Mouse (Mus musculus): Measurements from ENCODE around the gene F2rl2. TPM values are rescaled to one million over a fixed set of nuclear protein-coding genes. Genes with fewer than 3 reads are reported as not detected.

F2rl2 gene
- 0.30 and 0.52 TPM in 2 replicates for polyA plus RNA-seq (2015; fragmentation: Nextera tagmentation; extraction: Ambion mirVana)

DNA sequence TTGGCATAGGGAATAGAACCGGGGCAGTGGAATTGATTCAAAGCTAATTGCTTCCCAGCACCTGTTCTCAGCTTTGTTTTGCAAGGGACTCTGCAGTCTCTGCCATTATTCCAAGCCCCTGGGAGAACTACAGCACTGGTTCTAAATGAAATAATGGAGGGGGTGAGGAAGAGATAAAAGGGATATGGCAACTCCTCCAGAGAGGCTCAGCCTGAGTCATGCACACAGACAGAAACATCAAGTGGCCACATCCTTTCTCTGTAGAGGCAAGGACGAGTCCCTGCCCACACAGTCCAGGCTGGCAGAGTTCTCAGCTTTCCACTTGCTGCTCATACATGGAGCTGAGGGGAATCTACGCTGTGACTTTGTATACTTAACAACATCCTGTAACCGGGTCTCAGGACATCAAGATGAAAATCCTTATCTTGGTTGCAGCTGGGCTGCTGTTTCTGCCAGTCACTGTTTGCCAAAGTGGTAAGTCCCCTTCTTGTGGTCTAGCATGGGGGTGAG, at the start of gene F2rl2:
Gene F2rl2, plus strand, starts transcription at position 200 of the 510 bp plus-strand sequence.
- no peaks in the 10 kb centered on the region for H3K27me3 ChIP-seq
- H3K4me2 ChIP-seq = no peak within 1 kb of the TSS
- no peaks in the 10 kb centered on the region for H3K9me3 ChIP-seq (replicated peaks)
- H3K36me3 ChIP-seq = no peaks in the 10 kb centered on the region
- H3K9ac ChIP-seq = no peak within 1 kb of the TSS
- H3K4me1 ChIP-seq = no peaks in the 10 kb centered on the region
- H3K4me3 ChIP-seq (replicated peaks) = no peak within 1 kb of the TSS
- WGBS = 60% methylated on average over 4 of the region's 4 CpGs
- no peak within 1 kb of the TSS for H3K27ac ChIP-seq
- ATAC-seq (replicated peaks; ENCODE audit: low FRiP score) = no peak

DNA sequence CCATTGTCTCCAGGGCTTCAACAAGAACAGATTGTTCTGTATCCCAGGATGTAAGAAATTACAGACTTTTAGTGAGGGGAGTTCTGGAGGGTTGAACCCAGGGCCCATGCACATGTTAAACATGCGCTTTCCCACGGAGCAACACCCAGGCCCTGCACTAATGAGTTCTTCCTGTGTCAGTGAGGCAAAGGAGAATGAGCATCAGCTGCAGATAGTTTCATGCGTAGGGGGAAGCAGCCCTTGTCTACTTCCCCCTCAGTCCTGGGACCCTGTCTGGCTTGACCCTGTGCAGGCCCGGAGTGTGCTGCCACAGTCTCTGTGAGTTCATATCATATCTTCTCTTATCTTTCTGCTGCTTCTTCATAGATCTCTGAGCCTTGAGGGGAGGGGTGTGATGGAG, 49.4 kb upstream of the F2rl2 start:
- Histone ChIP-seq H3K4me3 (replicated peaks) (no peak overlapping the region), H3K9ac (no peak overlapping the region), H3K36me3 (no peaks in the 10 kb centered on the region), H3K27ac (peak overlapping the region; percentile 86), H3K4me1 (peaks cover 17% of the 10 kb centered on the region), H3K4me2 (no peak overlapping the region), H3K27me3 (no peaks in the 10 kb centered on the region), H3K9me3 (replicated peaks) (no peaks in the 10 kb centered on the region)
- 24% methylated on average over 4 of the region's 4 CpGs for WGBS
- ATAC-seq (replicated peaks; ENCODE audit: low FRiP score) = peak; percentile 55

DNA sequence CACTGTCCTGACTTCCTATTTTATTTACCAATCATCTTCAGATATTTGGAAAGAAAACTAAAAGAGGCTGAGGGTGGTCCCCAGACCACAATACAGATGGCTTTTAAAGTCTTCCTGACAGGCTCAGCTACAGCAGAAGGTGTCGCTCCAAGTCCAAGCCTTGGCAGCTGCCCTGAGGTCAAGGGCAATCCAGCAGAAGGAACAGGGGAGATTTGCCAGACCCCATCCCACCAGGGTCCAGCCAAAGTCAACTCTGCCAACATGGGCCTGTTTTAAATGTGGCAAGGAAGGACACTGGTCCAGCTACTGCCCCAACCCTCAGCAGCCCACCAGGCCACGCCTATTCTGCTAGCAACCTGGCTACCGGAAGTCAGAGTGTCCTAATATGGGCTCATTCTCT, 46.7 kb upstream of the F2rl2 start:
- Histone ChIP-seq H3K27ac (no peak overlapping the region), H3K27me3 (no peaks in the 10 kb centered on the region), H3K4me3 (replicated peaks) (no peak overlapping the region), H3K9me3 (replicated peaks) (no peaks in the 10 kb centered on the region), H3K36me3 (no peaks in the 10 kb centered on the region), H3K4me2 (no peak overlapping the region), H3K4me1 (peaks cover 21% of the 10 kb centered on the region), H3K9ac (no peak overlapping the region)
- WGBS = 87% methylated on average over 3 of the region's 3 CpGs
- ATAC-seq (replicated peaks; ENCODE audit: low FRiP score) = no peak

DNA sequence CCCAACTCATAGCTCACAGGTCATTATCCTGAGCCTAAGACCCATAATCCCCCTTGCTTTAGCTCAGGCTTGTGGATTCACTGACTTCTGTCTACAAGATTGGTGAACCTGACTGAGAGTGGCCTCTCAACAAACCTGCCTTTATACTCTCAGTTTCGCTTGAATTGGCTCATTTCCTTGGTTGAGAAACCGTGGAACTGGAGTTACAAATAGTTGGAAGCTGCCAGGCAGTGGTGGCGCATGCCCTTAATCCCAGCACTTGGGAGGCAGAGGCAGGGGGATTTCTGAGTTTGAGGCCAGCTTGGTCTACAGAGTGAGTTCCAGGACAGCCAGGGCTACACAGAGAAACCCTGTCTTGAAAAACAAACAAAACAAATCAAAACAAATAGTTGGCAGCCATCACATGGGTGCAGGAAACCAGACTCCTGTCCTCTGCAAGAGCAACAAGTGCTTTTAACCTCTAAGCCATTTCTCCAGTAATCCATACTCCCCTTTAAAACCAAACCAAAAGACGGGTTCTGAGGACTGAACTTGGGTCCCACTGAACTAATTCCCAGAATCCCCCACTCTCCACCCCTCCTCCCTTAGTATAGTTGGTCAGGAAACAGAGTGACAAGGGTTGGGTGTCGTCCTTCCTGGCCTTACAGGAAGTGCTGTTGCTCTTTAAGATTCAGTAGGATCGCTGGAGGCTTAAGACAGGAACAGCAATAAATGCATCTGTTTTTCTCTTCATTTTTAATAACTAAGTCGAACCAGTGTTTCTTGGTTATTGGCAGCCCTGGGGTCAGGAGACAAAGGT, 44.6 kb upstream of the F2rl2 start:
- WGBS = 61% methylated on average over 7 of the region's 7 CpGs
- no peaks in the 10 kb centered on the region for H3K27me3 ChIP-seq
- ATAC-seq (replicated peaks; ENCODE audit: low FRiP score) = no peak
- peaks cover 29% of the 10 kb centered on the region for H3K4me1 ChIP-seq
- H3K9me3 ChIP-seq (replicated peaks) = no peaks in the 10 kb centered on the region
- H3K4me2 ChIP-seq = no peak overlapping the region
- no peak overlapping the region for H3K4me3 ChIP-seq (replicated peaks)
- no peaks in the 10 kb centered on the region for H3K36me3 ChIP-seq
- no peak overlapping the region for H3K27ac ChIP-seq
- no peak overlapping the region for H3K9ac ChIP-seq

DNA sequence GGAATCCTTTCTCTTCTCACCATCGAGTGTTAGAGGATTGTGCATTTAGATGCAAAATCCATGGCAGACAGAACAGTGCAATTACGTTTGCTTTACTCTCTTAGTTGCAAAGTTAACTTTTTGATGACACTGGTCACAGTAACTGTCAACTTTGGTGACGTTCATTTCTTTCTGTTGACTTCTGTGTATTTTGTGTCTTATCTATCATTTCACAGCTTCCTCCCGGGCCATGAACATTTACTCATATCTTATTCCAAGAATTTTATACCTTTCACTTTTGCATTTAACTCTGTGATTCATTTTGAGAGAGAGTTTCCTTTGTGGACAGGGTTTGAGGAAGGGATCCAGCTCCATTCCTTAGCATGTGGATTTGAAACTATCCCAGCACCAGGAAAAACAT, 43.0 kb upstream of the F2rl2 start:
- Histone ChIP-seq H3K4me1 (peaks cover 27% of the 10 kb centered on the region), H3K27me3 (no peaks in the 10 kb centered on the region), H3K4me3 (replicated peaks) (no peak overlapping the region), H3K27ac (no peak overlapping the region), H3K4me2 (no peak overlapping the region), H3K36me3 (no peaks in the 10 kb centered on the region), H3K9ac (no peak overlapping the region), H3K9me3 (replicated peaks) (no peaks in the 10 kb centered on the region)
- 65% methylated on average over 4 of the region's 4 CpGs for WGBS
- ATAC-seq (replicated peaks; ENCODE audit: low FRiP score) = no peak

DNA sequence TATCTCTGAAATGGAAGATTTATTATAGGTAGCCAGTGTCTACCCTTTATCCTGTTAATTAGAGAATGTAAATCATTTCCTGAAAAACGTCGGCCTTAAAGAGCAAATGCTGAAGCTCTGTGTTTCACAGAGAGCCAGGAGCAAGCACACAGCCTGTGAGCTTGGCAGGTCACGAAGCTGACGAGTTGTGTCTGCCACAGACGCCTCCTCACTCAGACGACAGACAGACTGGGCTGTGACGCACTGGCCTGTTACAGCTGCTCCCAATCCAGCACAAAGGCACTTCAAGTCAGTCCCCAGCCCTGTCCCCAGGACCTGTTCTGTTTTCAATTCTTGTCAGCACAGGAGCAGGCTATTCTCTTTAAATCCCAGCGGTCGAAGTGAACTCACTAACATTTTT, 41.4 kb upstream of the F2rl2 start:
- Histone ChIP-seq H3K4me2 (no peak overlapping the region), H3K4me3 (replicated peaks) (no peak overlapping the region), H3K27ac (peak overlapping the region; percentile 74), H3K36me3 (no peaks in the 10 kb centered on the region), H3K9ac (no peak overlapping the region), H3K4me1 (peaks cover 27% of the 10 kb centered on the region), H3K27me3 (no peaks in the 10 kb centered on the region), H3K9me3 (replicated peaks) (no peaks in the 10 kb centered on the region)
- ATAC-seq (replicated peaks; ENCODE audit: low FRiP score) = peak; percentile 91
- 15% methylated on average over 9 of the region's 9 CpGs for WGBS

DNA sequence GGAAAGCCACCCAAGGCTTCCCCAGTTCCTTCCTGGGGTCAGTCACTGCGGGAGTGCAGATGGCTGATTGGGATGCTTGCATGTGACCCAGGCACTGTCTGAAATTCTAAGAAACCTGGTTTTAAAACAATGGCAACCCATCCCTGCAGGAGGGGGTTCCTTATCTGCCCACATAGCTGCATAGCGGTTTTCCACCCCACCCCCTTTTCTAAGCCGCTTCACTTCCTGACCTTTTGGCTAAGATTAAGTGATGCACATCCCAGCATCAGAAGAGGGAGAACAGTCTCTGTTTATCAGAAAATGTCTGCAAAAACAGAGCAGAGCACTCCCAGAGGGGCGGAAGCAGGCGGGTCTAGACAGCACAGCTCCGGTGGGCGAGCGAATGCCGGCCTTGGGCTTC, 39.5 kb upstream of the F2rl2 start:
- ATAC-seq (replicated peaks; ENCODE audit: low FRiP score) = no peak
- no peaks in the 10 kb centered on the region for H3K9me3 ChIP-seq (replicated peaks)
- H3K36me3 ChIP-seq = 0 out of 2 replicates have a peak, but pooled peaks cover 4% of the 10 kb centered on the region
- no peak overlapping the region for H3K27ac ChIP-seq
- no peak overlapping the region for H3K9ac ChIP-seq
- H3K4me1 ChIP-seq = peaks cover 25% of the 10 kb centered on the region
- H3K4me2 ChIP-seq = no peak overlapping the region
- H3K27me3 ChIP-seq = no peaks in the 10 kb centered on the region
- no peak overlapping the region for H3K4me3 ChIP-seq (replicated peaks)
- 57% methylated on average over 9 of the region's 9 CpGs for WGBS

DNA sequence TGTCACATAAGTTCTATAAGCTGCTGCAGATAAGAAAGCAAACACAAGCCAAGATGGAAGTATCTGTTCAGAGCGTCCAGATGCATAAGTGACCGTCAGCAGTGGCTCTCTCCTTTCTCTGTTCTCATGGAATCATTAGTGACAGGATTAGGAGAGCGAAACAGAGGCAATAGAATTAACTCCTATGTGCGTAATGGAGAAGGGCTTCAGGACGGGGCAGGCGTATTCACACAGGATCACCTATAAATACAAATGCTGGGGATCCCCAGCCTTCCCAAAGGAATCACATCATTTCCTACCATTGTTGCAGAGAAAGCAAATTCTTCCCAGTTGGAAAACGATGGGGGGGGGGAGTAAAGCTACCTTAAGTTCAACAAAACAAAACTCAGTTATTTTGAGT, 37.2 kb upstream of the F2rl2 start:
- Histone ChIP-seq H3K27ac (peak overlapping the region; percentile 70), H3K27me3 (no peaks in the 10 kb centered on the region), H3K4me3 (replicated peaks) (no peak overlapping the region), H3K9ac (no peak overlapping the region), H3K36me3 (peaks cover 4% of the 10 kb centered on the region; the same call in 1 of the 2 replicates), H3K4me1 (peaks cover 23% of the 10 kb centered on the region), H3K9me3 (replicated peaks) (no peaks in the 10 kb centered on the region), H3K4me2 (no peak overlapping the region)
- no peak for ATAC-seq (replicated peaks; ENCODE audit: low FRiP score)
- 78% methylated on average over 7 of the region's 7 CpGs for WGBS

DNA sequence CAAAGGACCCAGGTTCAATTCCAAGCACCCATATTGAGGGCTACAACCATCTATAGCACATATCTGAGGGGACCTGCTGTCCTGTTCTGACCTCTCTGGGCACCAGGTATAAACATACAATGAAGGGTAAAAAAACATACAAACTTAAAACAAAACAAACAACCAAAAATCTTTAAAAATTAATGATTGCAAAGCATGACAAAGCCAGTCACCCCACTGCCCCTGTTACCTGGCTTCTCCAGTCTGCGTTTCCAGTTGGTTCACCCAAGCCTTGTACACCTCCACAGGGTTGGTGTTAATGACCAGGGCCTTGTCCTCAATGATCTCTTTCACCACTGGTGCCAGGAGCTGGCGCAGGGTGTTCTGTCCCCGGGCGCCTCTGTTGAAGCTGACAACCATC, 32.8 kb upstream of the F2rl2 start:
- H3K9ac ChIP-seq = no peak overlapping the region
- H3K9me3 ChIP-seq (replicated peaks) = no peaks in the 10 kb centered on the region
- H3K4me3 ChIP-seq (replicated peaks) = no peak overlapping the region
- no peaks in the 10 kb centered on the region for H3K4me1 ChIP-seq
- peaks cover 4% of the 10 kb centered on the region; the same call in 1 of the 2 replicates for H3K36me3 ChIP-seq
- no peaks in the 10 kb centered on the region for H3K27me3 ChIP-seq
- no peak for ATAC-seq (replicated peaks; ENCODE audit: low FRiP score)
- H3K4me2 ChIP-seq = no peak overlapping the region
- no peak overlapping the region for H3K27ac ChIP-seq
- 97% methylated on average over 4 of the region's 4 CpGs for WGBS

DNA sequence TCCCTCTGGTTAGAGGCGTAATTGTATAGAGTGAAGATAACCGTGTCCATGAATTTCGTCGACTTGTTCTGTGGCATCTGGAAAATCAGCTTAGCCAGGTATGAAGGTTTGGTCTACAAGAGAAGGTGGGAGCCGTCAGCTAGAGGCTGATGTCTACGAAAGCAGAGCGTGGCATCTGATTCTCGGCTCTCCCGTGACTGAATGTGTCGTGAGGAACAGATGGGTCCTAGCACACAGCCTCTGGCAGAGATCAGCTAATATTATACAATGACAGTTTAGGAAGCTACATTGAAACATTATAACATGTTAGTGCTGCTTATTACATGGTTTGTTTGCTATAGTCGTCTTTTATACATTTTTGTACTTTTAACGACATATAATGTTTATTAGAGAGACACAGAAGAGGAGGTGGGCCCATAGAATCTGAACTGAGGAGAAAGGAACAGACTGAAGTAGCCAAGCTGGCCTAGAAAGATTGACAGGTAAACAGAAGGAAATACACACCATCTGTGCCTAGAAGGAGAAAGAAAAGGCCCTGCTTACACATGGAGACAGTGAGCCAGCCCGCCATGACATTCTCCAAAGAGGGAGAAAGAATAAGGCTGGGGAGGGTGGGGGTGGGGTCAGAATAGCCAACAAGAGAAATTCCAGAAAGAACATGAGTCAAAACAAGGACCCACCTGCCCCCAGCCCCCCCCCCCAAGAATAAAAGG, 30.9 kb upstream of the F2rl2 start:
- Histone ChIP-seq H3K4me2 (no peak overlapping the region), H3K27me3 (no peaks in the 10 kb centered on the region), H3K9me3 (replicated peaks) (no peaks in the 10 kb centered on the region), H3K36me3 (peaks cover 1% of the 10 kb centered on the region; the same call in 1 of the 2 replicates), H3K9ac (no peak overlapping the region), H3K4me1 (no peaks in the 10 kb centered on the region), H3K27ac (no peak overlapping the region), H3K4me3 (replicated peaks) (no peak overlapping the region)
- ATAC-seq (replicated peaks; ENCODE audit: low FRiP score) = no peak
- 88% methylated on average over 13 of the region's 13 CpGs for WGBS

DNA sequence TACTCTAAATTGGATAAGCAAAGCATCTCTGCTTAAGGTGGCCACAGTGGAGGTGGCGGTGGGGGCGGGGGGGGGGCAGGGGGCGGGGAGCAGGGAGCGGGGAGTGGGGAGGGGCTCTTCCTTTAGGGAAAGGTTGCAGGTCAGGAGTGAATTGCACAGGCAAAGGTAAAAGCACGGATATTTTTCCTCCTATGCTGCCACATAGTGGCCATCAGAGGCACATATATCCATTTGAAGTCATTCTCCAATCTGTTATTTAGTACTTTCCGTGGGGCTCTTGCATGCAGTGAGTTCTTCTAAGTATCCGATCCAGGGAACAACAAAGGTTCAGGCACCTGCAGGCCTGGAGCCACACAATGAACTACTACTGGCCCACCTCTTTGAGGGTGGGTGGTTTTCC, 29.4 kb upstream of the F2rl2 start:
- Histone ChIP-seq H3K27me3 (no peaks in the 10 kb centered on the region), H3K9me3 (replicated peaks) (no peaks in the 10 kb centered on the region), H3K27ac (no peak overlapping the region), H3K4me3 (replicated peaks) (no peak overlapping the region), H3K4me2 (no peak overlapping the region), H3K36me3 (no peaks in the 10 kb centered on the region; the same call in 1 of the 2 replicates), H3K9ac (no peak overlapping the region), H3K4me1 (no peaks in the 10 kb centered on the region)
- ATAC-seq (replicated peaks; ENCODE audit: low FRiP score) = peak; percentile 40; the same call in 1 of the 2 replicates
- 15% methylated on average over 7 of the region's 7 CpGs for WGBS

DNA sequence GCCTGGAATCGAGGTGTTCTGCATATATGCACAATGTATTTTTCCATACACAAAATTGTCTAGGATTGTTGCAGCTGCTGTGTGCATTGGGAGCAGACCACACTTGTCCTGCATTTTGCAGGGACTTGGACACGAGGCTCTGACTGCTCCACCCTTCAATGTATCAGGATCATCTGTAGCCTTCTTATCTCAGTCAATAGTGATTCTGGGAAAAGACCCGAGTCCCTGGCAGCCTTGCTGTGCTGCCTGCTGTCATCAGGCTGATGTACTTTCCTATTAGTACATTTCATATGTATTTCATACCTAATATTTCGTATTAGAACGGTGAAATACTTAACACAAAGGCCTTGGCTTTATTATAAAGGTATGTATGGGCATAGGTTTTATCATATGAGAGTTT, 26.1 kb upstream of the F2rl2 start:
- Histone ChIP-seq H3K27me3 (no peaks in the 10 kb centered on the region), H3K9me3 (replicated peaks) (no peaks in the 10 kb centered on the region), H3K9ac (no peak overlapping the region), H3K27ac (no peak overlapping the region), H3K4me2 (no peak overlapping the region), H3K36me3 (no peaks in the 10 kb centered on the region), H3K4me3 (replicated peaks) (no peak overlapping the region), H3K4me1 (no peaks in the 10 kb centered on the region)
- no peak for ATAC-seq (replicated peaks; ENCODE audit: low FRiP score)
- 88% methylated on average over 5 of the region's 5 CpGs for WGBS
